Mouse (Mus musculus): Measurements from ENCODE around the gene Chka.
A peak's percentile ranks its signal among the peaks of the same experiment; 100 is the strongest.

Chka gene

DNA sequence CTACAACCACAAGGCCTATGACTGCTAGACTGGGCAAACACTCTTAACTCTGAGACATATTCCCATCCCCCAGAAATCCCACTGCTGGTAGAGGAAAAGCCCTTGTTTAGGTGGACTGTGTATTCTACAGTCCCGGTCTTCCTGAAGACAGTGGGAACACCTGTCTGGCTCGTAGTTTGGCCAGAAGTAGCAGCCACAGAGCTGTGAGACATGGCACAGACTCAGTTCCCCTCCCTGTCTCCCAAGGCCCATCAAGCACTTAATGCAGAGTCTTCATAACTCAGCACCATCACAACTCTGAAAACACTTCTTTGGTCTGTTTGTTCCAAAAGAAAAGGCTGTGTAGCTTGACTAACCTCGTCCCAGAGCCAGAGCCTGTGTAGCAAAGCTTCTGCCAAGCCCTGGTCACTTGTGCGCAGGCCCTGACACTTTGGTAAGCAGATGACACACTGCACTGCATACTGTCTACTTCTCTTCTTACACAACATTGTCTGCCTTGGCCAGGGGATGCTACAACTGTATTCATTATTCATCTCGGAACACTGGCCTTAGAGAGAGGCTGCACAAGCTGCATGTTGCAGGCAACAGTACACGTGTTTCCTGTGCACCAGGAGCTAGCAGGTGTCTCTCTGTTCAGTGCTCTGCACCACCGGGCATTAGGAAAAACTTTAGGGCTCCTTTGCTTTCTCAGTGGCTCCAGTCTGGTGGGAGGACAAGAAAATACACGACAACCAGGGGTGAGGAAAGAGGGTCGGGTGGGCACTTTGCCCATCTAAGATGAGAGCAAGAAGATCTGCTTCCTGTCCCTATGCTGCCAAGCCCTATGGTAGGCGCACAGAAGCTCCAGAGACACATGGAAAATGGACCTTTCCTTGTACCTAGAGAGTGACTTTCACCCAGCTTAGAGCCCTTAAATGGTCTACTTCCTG, 4.6 kb upstream of the Chka start:
- no peak for DNase-seq (ENCODE audit: low spot score in 2 of 2)

- no peak for DNase-seq (ENCODE audit: low spot score in 2 of 2)
These were observed 3.9 kb upstream of the Chka start for GRCm38 (mm10) chr19:3847711-3848110.

- no peak for DNase-seq (ENCODE audit: low spot score in 2 of 2)
These were observed 3.3 kb upstream of the Chka start for GRCm38 (mm10) chr19:3848207-3848808.

GRCm38 (mm10) chr19:3849251-3849650, 2.3 kb upstream of the Chka start:
- no peak for DNase-seq (ENCODE audit: low spot score in 2 of 2)

DNA sequence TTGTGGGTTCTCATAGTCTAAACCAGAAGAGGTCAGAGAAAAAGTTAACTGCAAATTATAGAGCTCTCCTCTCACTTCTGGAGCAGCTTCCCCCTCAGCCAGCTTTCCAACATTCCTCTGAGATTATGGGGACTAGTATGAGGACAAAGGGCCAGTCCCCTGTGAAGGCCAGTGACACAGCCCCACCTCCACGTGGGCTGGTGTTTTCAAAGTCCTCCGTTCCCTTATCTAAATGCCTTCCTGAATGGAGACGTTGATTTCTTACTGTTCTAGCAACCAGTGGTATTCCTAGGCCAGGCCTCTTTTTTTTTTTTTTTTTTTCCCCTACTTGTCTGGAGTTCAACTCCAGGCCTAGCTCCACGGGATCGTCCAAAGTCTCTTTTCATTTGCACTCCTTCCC, 1.5 kb upstream of the Chka start:
- DNase-seq (ENCODE audit: low spot score in 2 of 2), result no peak

DNA sequence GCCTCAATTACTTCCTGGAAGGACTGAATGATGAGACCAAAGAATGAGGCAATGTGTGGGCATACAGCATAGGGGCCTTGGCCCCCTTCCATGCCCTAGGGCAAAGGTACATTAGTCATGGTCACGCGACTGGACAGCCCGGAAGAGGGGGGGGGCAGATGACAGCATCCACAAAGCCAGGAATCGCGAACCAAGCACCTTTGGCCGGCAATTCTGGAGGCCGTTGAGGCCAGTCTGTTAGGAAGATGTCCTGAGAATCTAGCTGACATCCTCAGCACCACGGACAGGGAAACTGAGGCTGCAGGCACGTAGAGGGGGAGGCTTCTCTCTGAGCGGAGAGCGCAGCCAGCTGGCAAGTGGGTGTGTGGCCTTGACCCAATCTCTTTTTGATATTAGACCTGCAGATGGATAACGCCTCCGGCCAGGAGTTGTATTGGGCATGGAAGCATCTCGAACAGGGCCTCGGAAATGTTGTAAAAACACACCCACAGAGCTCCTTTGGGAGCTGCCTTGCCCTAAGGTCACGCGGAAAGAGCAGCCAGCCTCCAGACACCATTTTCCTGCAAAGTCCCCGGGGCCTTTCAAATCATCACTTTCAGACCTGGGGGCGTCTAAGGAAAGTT, 615 bp upstream of the Chka start:
- DNase-seq (ENCODE audit: low spot score in 2 of 2), result no peak

GRCm38 (mm10) chr19:3851979-3852681, 557 bp downstream of the Chka start:
- DNase-seq (ENCODE audit: low spot score in 2 of 2), result peak in 1 of 2 experiments; percentile 49

- DNase-seq (ENCODE audit: low spot score in 2 of 2), result no peak
These were observed 1.5 kb downstream of the Chka start for GRCm38 (mm10) chr19:3853121-3853520.

DNA sequence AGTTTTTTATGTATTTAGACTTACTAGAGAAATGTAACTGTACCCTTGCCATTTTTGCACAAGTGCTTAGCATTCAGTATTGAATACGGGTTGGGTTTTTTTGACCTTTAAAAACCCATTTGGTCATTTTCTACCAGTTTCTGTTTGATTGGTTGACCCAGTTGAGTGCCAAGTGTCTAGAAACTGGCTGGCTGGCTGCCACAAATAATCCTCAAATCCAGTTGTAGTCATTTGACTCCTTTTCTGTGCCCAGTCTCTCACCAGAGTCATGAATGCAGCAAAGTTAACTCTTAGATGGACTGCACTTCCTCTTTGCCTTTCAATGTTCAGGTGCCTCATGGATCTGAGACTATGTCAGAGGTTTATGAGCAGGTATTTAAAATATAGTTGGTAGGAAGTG, 2.3 kb downstream of the Chka start:
- DNase-seq (ENCODE audit: low spot score in 2 of 2), result no peak

DNA sequence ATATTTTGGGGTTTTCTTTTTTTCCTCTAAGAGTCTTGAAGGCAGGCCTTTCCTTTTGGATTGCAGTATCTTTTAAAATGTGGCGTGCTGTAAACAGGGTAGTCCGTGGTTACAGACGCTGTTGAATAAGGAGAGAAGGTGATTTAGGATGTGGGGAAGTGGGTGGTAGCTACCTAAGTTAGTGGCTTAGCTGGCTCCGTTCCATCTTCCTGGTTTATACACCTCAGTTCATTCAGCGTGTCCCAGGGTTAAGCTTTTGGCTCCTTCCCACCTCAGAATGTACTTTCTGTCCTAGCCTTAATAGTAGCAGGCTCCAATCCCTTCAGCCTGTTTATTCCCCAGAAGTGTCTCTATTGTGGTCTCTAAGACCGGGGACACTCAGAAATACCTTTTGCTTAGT, 3.5 kb downstream of the Chka start:
- DNase-seq (ENCODE audit: low spot score in 2 of 2), result no peak

DNA sequence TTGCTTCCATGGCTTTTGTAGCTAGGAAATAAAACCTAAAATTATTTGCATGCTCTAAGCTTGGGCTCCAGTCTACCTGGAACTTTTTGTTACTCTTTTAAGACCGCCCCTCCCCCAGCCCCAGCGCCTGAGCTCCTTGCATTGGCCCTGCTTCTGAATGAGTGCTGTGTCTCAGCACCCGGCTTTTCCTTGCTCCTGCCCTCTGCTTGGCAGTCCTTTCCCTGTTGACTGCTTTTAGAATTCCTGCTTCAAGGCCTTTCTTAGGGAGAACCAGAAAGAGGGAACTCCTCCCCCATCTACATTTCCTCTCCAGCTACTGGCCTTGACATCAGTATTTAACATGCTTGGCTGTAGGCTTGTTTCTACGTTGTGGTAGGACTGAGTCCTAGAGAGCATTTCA, 4.0 kb downstream of the Chka start:
- DNase-seq (ENCODE audit: low spot score in 2 of 2), result no peak

- no peak for DNase-seq (ENCODE audit: low spot score in 2 of 2)
These were observed 5.6 kb downstream of the Chka start for GRCm38 (mm10) chr19:3857220-3857619.

DNA sequence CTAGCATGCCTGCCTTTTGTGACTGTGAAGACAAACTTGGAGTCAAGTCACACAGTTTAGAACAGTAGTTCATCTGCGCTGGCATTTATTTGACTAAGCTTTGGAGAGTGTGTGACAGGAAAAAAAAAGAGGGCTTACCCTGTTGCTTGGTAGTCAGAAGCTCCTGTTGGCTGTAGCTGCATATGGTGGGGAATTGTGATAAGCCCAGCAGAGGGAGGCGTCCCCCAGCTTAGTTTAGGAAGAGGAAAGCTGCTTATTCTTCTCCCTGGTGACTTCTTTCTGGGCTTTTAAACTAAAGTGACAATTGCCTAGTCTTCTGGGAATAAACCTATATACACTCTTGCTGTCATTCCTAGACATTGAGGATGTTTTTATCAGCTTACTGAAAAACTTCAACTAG, 11.1 kb downstream of the Chka start:
- no peak for DNase-seq (ENCODE audit: low spot score in 2 of 2)

DNA sequence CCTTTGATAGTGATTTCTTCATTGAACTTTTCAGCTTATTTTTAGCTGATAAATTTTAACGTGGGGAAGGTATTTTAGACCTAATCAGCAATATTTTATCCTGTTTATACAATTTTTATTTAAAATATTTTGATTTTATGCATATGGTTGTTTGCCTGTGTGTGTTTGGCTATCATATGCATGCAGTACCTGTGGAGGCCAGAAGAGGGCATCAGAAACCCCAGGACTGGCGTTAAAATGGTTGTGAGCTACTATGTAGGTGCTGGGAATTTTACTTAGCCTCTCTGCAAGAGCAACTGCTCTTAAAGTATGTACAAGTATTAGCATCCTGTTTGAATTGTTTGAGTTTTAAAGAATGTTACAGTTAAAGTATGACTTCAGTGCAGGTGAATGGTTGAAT, 13.4 kb downstream of the Chka start:
- DNase-seq (ENCODE audit: low spot score in 2 of 2), result no peak

DNA sequence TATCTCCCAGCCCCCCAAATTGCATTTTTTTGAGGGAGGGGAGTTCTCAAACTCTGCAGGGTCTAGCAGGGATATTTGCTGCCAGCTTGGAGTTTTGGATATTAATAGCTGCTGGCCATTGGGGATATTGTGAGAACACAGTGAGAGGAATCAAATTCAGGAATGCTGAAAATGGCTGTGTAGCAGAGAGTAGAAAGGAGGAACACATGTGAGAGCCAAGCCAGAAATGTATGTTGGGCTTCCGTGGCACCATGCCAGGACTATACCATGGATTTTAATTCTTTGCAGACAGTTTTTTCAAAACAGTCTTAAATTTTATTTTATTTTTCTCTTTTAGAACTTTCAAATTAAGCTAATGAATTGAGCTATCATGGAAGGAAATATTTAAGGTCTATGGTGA, 16.7 kb downstream of the Chka start:
- DNase-seq (ENCODE audit: low spot score in 2 of 2), result no peak

GRCm38 (mm10) chr19:3871468-3871867, 19.9 kb downstream of the Chka start:
- DNase-seq (ENCODE audit: low spot score in 2 of 2), result no peak

- DNase-seq (ENCODE audit: low spot score in 2 of 2), result no peak
These were observed 20.8 kb downstream of the Chka start for GRCm38 (mm10) chr19:3872373-3872772.

- no peak for DNase-seq (ENCODE audit: low spot score in 2 of 2)
These were observed 23.5 kb downstream of the Chka start for GRCm38 (mm10) chr19:3875045-3875444.

DNA sequence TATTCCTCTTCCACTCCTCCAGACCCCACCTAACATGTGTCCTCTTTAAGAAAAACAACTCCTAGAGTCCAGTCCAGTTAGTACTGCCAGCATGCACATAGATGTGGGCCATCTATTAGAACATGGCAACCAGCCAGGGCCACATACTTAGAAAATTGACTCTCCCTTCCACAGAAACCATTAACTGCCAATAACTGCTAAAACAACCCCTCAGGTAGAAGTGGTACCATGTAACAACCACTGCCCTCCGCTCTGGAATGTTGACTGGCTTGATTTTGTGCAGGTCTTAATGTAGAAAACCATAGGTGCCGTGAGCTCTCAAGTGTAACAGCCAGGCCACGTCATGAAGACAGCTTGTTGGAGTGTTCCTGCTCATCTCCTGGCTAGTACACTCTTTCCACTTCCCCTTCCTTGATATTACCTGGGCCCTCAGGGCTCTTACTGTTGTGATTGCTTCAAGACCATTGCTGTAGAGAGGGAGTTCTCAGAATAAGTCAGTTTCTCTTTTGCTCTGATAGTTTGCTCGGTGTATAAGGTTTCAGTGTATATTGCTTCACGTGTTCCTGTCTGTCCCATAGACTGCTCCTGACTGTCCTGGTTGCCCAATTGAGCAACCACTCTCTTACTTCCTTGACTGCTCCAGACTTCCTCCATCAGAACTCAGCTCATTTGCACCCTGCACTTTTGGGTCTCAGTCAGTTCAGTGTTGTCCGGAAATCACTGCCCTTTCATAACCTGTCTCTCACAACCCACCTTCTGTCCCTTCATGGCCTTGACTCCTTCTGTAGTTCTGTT, 28.7 kb downstream of the Chka start:
- DNase-seq (ENCODE audit: low spot score in 2 of 2), result no peak

DNA sequence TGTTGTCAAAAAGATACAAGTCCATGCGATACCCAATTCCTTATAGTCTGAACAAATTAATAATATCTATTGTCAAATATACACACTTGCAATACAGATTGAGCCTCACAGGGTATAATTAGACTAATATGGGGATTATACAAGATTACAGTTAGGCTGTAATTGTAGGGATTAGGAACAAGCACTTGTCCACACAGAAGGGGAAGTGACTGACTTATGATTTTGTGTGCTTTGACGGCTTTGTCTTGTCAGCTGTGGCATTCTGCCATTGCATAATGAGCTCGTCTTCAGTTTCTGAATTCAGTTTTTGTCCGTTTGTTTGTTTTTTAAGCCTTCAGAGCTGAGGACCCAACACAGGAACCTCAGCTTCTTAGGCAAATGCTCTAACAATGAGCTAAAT, 30.6 kb downstream of the Chka start:
- no peak for DNase-seq (ENCODE audit: low spot score in 2 of 2)

DNA sequence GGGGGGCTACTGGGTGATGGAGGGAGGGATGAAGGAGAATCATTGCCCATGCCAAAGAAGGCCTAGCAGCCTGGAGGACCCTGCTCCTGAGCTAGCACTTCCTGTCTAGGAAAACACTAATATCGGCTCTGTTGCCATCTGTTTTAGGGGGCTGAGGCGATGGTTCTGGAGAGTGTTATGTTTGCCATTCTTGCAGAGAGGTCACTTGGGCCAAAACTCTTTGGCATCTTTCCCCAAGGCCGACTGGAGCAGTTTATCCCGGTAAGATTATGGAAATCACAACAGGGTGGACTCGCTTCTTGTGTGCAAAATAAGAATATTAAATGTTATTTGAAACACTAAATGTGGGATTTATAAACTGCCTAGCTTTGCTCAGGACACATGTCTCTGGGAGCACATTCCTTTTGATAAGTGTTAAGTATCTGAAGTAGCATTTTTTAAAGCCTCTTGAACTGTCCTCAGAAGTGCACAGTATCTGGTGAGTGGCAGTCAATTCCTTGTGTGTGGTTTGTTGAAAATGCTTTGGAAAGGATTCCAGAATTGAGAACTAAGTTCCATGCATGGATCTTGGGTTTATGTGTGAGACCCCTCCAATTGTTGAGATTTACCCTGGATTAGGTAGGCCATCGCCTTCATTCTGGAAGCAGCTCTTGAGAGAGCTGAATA, 32.9 kb downstream of the Chka start:
- no peak for DNase-seq (ENCODE audit: low spot score in 2 of 2)

Data from frontal cortex, postnatal 10 days (tissue).